Mouse (Mus musculus) adipose tissue, adult 10 weeks (tissue): Measurements from ENCODE around the gene 1700020N15Rik. TPM values are rescaled to one million over a fixed set of nuclear protein-coding genes. Genes with fewer than 3 reads are reported as not detected.

Experiments used
- polyA plus RNA-seq: library from polyadenylated mRNA; stranded (reverse); fragments of 350-450 nt; fragmentation: Illumina TruSeq; extraction: RNeasy Lipid Tissue Mini Kit (QIAGEN cat#74804); gene quantifications from one replicate; pipeline ENCODE4 v1.2.3, GENCODE M21; 2014; ENCODE audit warnings: low read depth, low replicate concordance

The 1700020N15Rik gene
- 2.7 TPM for polyA plus RNA-seq

GRCm38 (mm10) chrX:69945000-69945399, at the start of gene 1700020N15Rik:
Gene 1700020N15Rik (plus strand): TSS chrX:69945300.

